Mouse (Mus musculus): ENCODE measurements at regions not wholly inside any gene's neighbourhood (a gene's known extent, or its start where the extent isn't known, plus 50 kb on each side); places are given as distances from the start of the nearest gene placed in this dataset.

- ATAC-seq (replicated peaks; ENCODE audit: poor library complexity): no peak
These were observed 155.2 kb upstream of the Robo1 start for GRCm38 (mm10) chr16:72152920-72153319.

GRCm38 (mm10) chr16:72157913-72158312 is 150.2 kb upstream of the Robo1 start:
- no peak for ATAC-seq (replicated peaks; ENCODE audit: poor library complexity)

GRCm38 (mm10) chr16:72159411-72159810 is 148.7 kb upstream of the Robo1 start:
- ATAC-seq (replicated peaks; ENCODE audit: poor library complexity): no peak

GRCm38 (mm10) chr16:72175727-72176126 is 132.4 kb upstream of the Robo1 start:
- ATAC-seq (replicated peaks; ENCODE audit: poor library complexity): no peak

GRCm38 (mm10) chr16:72194320-72194719 is 113.8 kb upstream of the Robo1 start:
- no peak for ATAC-seq (replicated peaks; ENCODE audit: poor library complexity)

- ATAC-seq (replicated peaks; ENCODE audit: poor library complexity): peak; percentile 61; the same call in 1 of the 2 replicates
These were observed 92.6 kb upstream of the Robo1 start for GRCm38 (mm10) chr16:72215360-72216013.

GRCm38 (mm10) chr16:72218021-72218420 is 90.1 kb upstream of the Robo1 start:
- peak; percentile 92 for ATAC-seq (replicated peaks; ENCODE audit: poor library complexity)

- ATAC-seq (replicated peaks; ENCODE audit: poor library complexity): no peak
These were observed 86.1 kb upstream of the Robo1 start for GRCm38 (mm10) chr16:72221912-72222502.

GRCm38 (mm10) chr16:72223860-72224259 is 84.2 kb upstream of the Robo1 start:
- no peak for ATAC-seq (replicated peaks; ENCODE audit: poor library complexity)

GRCm38 (mm10) chr16:72225157-72225880 is 82.8 kb upstream of the Robo1 start:
- no peak for ATAC-seq (replicated peaks; ENCODE audit: poor library complexity)

GRCm38 (mm10) chr16:72234366-72234765 is 73.7 kb upstream of the Robo1 start:
- no peak for ATAC-seq (replicated peaks; ENCODE audit: poor library complexity)

GRCm38 (mm10) chr16:72239631-72240030 is 68.5 kb upstream of the Robo1 start:
- ATAC-seq (replicated peaks; ENCODE audit: poor library complexity): no peak

- no peak for ATAC-seq (replicated peaks; ENCODE audit: poor library complexity)
These were observed 51.7 kb upstream of the Robo1 start for GRCm38 (mm10) chr16:72256388-72256787.

Measured in megakaryocyte progenitor cell, adult 5-6 weeks (primary cell).